Mouse (Mus musculus) liver, adult 2 months (tissue): ENCODE results near the gene Plbd2.

ENCODE experiments used
- CTCF ChIP-seq: fragments of 200-500 bp; IDR thresholded peaks from 2 replicates; pipeline ENCODE4 v1.5.1; 2011; ENCODE audit warnings: low read depth, low read length, control low read depth
- POLR2A ChIP-seq: fragments of 200-500 bp; IDR thresholded peaks from 2 replicates; pipeline ENCODE4 v1.6.1; 2011; ENCODE audit warnings: low read length, control low read depth; ENCODE audit not compliant: insufficient read depth; ENCODE audit errors: extremely low read depth

- TF ChIP-seq CTCF = no peak
- no peak for TF ChIP-seq POLR2A
These were observed 9.5 kb downstream of the Plbd2 start for GRCm38 (mm10) chr5:120493873-120494395.
